28 mouse cellular contexts compared by ENCODE assay signal in the genomic region with DNA sequence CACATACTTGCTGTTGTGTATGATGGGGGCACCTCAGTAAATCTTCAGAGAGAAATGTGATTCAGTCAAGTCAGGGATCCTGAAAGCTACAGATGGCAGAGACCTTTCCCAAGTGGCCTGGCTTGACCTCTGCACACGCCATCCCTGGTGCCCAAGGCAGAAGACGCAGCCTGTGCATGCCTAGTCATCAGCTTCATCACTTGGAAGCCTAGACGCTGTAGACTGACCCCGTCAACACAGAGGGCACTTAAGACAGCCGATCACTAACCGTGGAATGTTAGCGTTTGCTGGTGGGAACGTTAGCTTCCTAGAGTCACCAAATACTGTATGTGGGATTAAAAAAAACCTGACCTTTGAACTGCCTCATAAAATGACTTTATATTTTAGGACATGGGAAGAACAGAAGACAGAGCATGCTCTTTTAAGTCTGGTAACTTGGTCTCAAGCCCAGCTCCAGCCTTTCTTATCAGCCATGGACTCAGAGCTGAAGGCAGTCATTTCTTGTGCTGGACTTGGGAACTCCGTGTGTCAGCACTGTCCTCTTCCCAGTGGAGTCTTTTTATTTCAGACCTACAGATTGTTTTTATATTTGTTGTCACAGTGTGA.
DNase-seq lines count a peak whose midpoint lies in the region; ATAC-seq and TF ChIP-seq lines count a peak whose summit lies in the region.
"Had no signal": no experiment of that assay in that cellular context is flagged by ENCODE, and none has a peak within 500 bp of the region (broad histone marks: within the 10 kb centered on the region; RNA-seq: fewer than 3 reads in every experiment).

No protein-coding gene starts in this region.

- no peak for TF ChIP-seq CTCF in liver, adult 2 months (IDR thresholded peaks at IDR 0.05; ENCODE audit: low read depth, low read length)
- TF ChIP-seq CTCF in liver, postnatal 0 days (IDR thresholded peaks at IDR 0.05; ENCODE audit: low read depth): no peak

- peak; percentile 1 for DNase-seq in cerebellum, adult 9-11 months
- no peak for DNase-seq in cerebellum, postnatal 36 days
- DNase-seq in heart, postnatal 25 days (ENCODE audit: low spot score): no peak
- DNase-seq in kidney, postnatal 25 days: no peak
- DNase-seq in liver, adult 2 months (ENCODE audit: extremely low read depth, low read depth, low spot score): peak; percentile 26
- no peak for DNase-seq in liver, postnatal 0 days
- DNase-seq: adrenal gland, adult 2 months; adrenal gland, postnatal 36 days; cerebellum, adult 18-20 months; cerebellum, postnatal 14 days; gastrocnemius, postnatal 14 days; liver; lung, postnatal 10 days; right cerebral cortex, postnatal 25 days had no signal

- peak; percentile 60; the same call in 1 of the 2 replicates for ATAC-seq in heart, embryonic 16.5 days (replicated peaks; ENCODE audit: extremely low read depth, insufficient read depth, low FRiP score)
- 0 out of 2 replicates have a peak, but pooled peaks have one; percentile 18 for ATAC-seq in kidney, embryonic 15.5 days (replicated peaks; ENCODE audit: low FRiP score)
- ATAC-seq in liver, postnatal 0 days: no peak
- ATAC-seq: activated CD4-positive, CD25-positive, alpha-beta regulatory T cell, adult 4 months; forebrain, embryonic 14.5 days; hindbrain, postnatal 0 days; intestine, postnatal 0 days; midbrain, embryonic 16.5 days had no signal

- intact Hi-C loops in heart, postnatal 25 days (cut with DNase I): no loop called here

- H3K27ac ChIP-seq in heart, embryonic 16.5 days (ENCODE audit: low read length): peak overlapping the region; percentile 3
- no peak overlapping the region for H3K27ac ChIP-seq in kidney, embryonic 15.5 days
- no peak overlapping the region for H3K27ac ChIP-seq in liver, adult 2 months (replicated peaks; ENCODE audit: insufficient read depth, low read depth, low read length)
- H3K27ac ChIP-seq in liver, postnatal 0 days (ENCODE audit: low read depth): no peak overlapping the region
- H3K27ac ChIP-seq: embryonic facial prominence, embryonic 12.5 days; heart, embryonic 15.5 days; hindbrain, embryonic 12.5 days; hindbrain, postnatal 0 days; liver, embryonic 15.5 days; stomach, embryonic 15.5 days had no signal

- no peaks in the 10 kb centered on the region for H3K79me2 ChIP-seq in liver, adult 2 months (ENCODE audit: control insufficient read depth, insufficient read depth, low read length)

- H3K4me2 ChIP-seq in heart, embryonic 16.5 days (ENCODE audit: low read depth, low read length): no peak overlapping the region
- H3K4me2 ChIP-seq in kidney, embryonic 15.5 days: no peak overlapping the region
- no peak overlapping the region for H3K4me2 ChIP-seq in liver, postnatal 0 days (ENCODE audit: low read depth, low read length)
- H3K4me2 ChIP-seq: embryonic facial prominence, embryonic 12.5 days; heart, embryonic 15.5 days; hindbrain, embryonic 12.5 days; liver, embryonic 15.5 days; midbrain, embryonic 11.5 days; stomach, embryonic 15.5 days had no signal

- H3K4me3 ChIP-seq in heart, embryonic 16.5 days (ENCODE audit: low read length): no peak overlapping the region
- H3K4me3 ChIP-seq in kidney, embryonic 15.5 days (replicated peaks): no peak overlapping the region
- no peak overlapping the region for H3K4me3 ChIP-seq in liver, adult 2 months (ENCODE audit: insufficient read depth, low read depth, low read length)
- H3K4me3 ChIP-seq in liver, postnatal 0 days (ENCODE audit: low read depth, low read length): no peak overlapping the region
- H3K4me3 ChIP-seq: embryonic facial prominence, embryonic 12.5 days; heart, embryonic 15.5 days; hindbrain, embryonic 12.5 days; liver, embryonic 15.5 days; stomach, embryonic 15.5 days had no signal

- H3K9me3 ChIP-seq in heart, embryonic 16.5 days (replicated peaks; ENCODE audit: control insufficient read depth, low read length): no peaks in the 10 kb centered on the region
- H3K9me3 ChIP-seq in kidney, embryonic 15.5 days (replicated peaks): no peaks in the 10 kb centered on the region
- no peaks in the 10 kb centered on the region for H3K9me3 ChIP-seq in liver, postnatal 0 days (ENCODE audit: low read length)
- H3K9me3 ChIP-seq: embryonic facial prominence, embryonic 12.5 days; heart, embryonic 15.5 days; hindbrain, embryonic 12.5 days; liver, embryonic 15.5 days; stomach, embryonic 15.5 days had no signal

- peaks cover 37% of the 10 kb centered on the region for H3K36me3 ChIP-seq in heart, embryonic 16.5 days (ENCODE audit: control insufficient read depth, insufficient read depth)
- peaks cover 69% of the 10 kb centered on the region for H3K36me3 ChIP-seq in kidney, embryonic 15.5 days
- peaks cover 62% of the 10 kb centered on the region for H3K36me3 ChIP-seq in liver, adult 2 months (ENCODE audit: control insufficient read depth, insufficient read depth, low read length)
- H3K36me3 ChIP-seq in liver, postnatal 0 days (replicated peaks; ENCODE audit: insufficient read depth, low read length): peaks cover 73% of the 10 kb centered on the region

- no peak for TF ChIP-seq EP300 in liver, postnatal 0 days (IDR thresholded peaks at IDR 0.05; ENCODE audit: low read depth)

- WGBS in heart, embryonic 16.5 days: 41% methylated on average over 9 of the region's 9 CpGs
- 35% methylated on average over 9 of the region's 9 CpGs for WGBS in kidney, embryonic 15.5 days
- WGBS in liver, adult 2 months: 71% methylated on average over 9 of the region's 9 CpGs
- WGBS in liver, postnatal 0 days (ENCODE audit: insufficient replicate concordance): 86% methylated on average over 9 of the region's 9 CpGs

- H3K27me3 ChIP-seq in heart, embryonic 16.5 days (ENCODE audit: control insufficient read depth, insufficient read depth, low read length): no peaks in the 10 kb centered on the region
- no peaks in the 10 kb centered on the region for H3K27me3 ChIP-seq in kidney, embryonic 15.5 days
- no peaks in the 10 kb centered on the region for H3K27me3 ChIP-seq in liver, adult 2 months (ENCODE audit: control insufficient read depth, insufficient read depth, low read length)
- H3K27me3 ChIP-seq in liver, postnatal 0 days (ENCODE audit: insufficient read depth, low read length): no peaks in the 10 kb centered on the region
- H3K27me3 ChIP-seq: CH12.LX; embryonic facial prominence, embryonic 12.5 days; heart, embryonic 15.5 days; hindbrain, embryonic 12.5 days; liver, embryonic 15.5 days; stomach, embryonic 15.5 days had no signal

- TF ChIP-seq POLR2A in liver, adult 2 months (IDR thresholded peaks at IDR 0.05; ENCODE audit: extremely low read depth, insufficient read depth, low read length): no peak

- peaks cover 10% of the 10 kb centered on the region for H3K4me1 ChIP-seq in heart, embryonic 16.5 days (ENCODE audit: control insufficient read depth, insufficient read depth, low read length)
- H3K4me1 ChIP-seq in kidney, embryonic 15.5 days: peaks cover 22% of the 10 kb centered on the region
- no peaks in the 10 kb centered on the region for H3K4me1 ChIP-seq in liver, adult 2 months (ENCODE audit: control insufficient read depth, insufficient read depth, low read length)
- no peaks in the 10 kb centered on the region for H3K4me1 ChIP-seq in liver, postnatal 0 days (ENCODE audit: insufficient read depth)
- H3K4me1 ChIP-seq: hindbrain, embryonic 12.5 days; liver, embryonic 15.5 days had no signal

- no peak overlapping the region for H3K9ac ChIP-seq in heart, embryonic 16.5 days (ENCODE audit: low read length)
- H3K9ac ChIP-seq in kidney, embryonic 15.5 days: no peak overlapping the region
- H3K9ac ChIP-seq in liver, adult 2 months (ENCODE audit: low read depth, low read length): no peak overlapping the region
- no peak overlapping the region for H3K9ac ChIP-seq in liver, postnatal 0 days (replicated peaks)
- H3K9ac ChIP-seq: embryonic facial prominence, embryonic 12.5 days; heart, embryonic 15.5 days; hindbrain, embryonic 12.5 days; liver, embryonic 15.5 days; stomach, embryonic 15.5 days had no signal

Comparison
In these comparisons a context has a peak if more than half of its experiments do, and no peak if none do; other contexts are left out.
1. DNase-seq: peak in cerebellum, adult 9-11 months (single experiment) and liver, adult 2 months (single experiment); none in cerebellum, postnatal 36 days (0 of 2), heart, postnatal 25 days (single experiment), kidney, postnatal 25 days (0 of 2) and liver, postnatal 0 days (single experiment).